Mouse (Mus musculus): Measurements from ENCODE around the gene Defb11.
"Not testable (repeated sequence)": the region's sequence is repeated elsewhere in the genome, so short reads cannot be mapped to it uniquely, and the experiment has no call there.

The Defb11 gene

DNA sequence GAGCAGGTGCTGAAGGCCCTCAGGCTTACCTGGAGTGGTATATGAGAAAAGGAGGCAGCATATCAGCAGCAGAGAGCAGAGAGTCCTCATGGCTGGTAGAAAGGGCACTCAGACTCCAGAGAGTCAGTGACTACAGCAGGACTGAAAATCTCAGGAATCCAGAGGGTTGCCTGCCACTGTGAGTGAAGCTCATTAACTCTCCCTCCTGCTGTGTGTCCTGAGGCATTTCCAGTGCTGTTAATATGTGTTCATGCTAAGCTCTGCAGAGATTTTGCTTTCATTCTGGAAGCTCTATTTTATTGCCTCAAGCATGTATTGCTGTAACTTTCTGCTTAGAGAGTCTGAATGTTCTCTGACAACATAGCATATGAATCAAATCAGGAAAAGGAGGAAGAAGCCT lies at the start of gene Defb11:
Defb11 (minus strand) TSS at position 123 of the 400 bp plus-strand sequence.
- in situ Hi-C loops (cut with MboI, MseI) = not testable (repeated sequence)

GRCm38 (mm10) chr8:21955321-21955720 lies 49.1 kb upstream of the Defb11 start:
- in situ Hi-C loops (cut with MboI, MseI) = no loop called here

DNA sequence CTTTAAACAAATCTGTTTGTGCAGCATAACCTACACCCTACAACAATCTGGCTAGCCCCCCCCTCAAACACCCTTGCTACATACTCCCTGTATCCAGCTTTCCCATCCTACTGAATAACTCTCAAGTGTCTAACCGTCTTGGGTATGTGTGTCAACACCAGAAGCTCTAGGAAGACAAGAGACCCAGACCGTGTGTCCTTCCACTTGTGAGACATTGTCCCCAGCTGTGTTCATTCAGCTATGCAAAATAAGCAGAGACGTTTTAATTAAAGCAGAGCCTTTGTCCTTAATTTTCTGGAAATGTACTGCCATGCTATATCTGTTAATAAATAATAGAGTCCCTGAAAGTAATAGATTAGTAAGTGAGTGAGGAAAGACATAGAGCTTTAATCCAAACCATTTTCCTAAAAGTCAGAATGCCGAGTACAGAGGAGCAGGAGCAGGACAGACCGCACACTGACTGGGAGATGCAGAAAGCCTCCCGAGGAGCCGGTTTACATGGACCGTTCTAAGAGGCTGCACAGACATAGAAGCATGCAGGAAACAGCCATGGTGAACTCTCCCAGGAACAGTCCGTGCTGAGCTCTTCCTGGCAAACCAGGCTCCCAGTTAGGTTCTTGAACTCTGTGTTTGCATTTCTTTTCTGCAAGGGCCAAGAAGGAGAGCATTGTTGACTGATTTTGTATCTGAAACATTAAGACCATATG lies 41.3 kb upstream of the Defb11 start:
- in situ Hi-C loops (cut with MboI, MseI) = no loop called here

DNA sequence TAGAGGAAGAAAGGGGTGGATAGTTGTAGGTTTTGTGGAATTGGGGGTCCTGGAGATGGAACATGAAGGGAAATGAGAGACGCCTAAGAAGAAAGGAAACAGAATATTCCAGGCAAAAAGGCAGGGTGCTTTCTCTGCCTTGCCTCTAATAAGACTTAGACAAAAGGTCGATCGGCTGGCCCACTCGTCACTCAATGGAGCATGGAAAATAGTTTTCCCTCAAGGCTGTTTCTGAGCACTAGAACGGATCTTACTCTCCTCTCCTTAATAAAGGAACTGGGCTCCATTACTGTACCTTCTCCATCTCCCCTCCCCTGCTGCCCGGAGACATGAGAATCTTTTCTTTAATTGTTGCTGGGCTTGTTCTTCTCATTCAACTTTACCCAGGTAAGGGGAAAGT lies 40.2 kb upstream of the Defb11 start, which contains the start of gene Defb13:
Defb13 (plus strand) TSS at position 301 of the 400 bp plus-strand sequence.
- in situ Hi-C loops (cut with MboI, MseI) = no loop called here

- in situ Hi-C loops (cut with MboI, MseI) = not testable (repeated sequence)
Measured at GRCm38 (mm10) chr8:21938052-21938451, 31.8 kb upstream of the Defb11 start, which contains the start of gene Defb35. Defb35 (plus strand) TSS chr8:21938352.

GRCm38 (mm10) chr8:21932610-21933009 lies 26.4 kb upstream of the Defb11 start, which contains the start of gene Defb15:
Defb15 (minus strand) TSS chr8:21932710.
- in situ Hi-C loops (cut with MboI, MseI) = no loop called here

- in situ Hi-C loops (cut with MboI, MseI) = not testable (repeated sequence)
Measured at GRCm38 (mm10) chr8:21930754-21931153, 24.5 kb upstream of the Defb11 start.

DNA sequence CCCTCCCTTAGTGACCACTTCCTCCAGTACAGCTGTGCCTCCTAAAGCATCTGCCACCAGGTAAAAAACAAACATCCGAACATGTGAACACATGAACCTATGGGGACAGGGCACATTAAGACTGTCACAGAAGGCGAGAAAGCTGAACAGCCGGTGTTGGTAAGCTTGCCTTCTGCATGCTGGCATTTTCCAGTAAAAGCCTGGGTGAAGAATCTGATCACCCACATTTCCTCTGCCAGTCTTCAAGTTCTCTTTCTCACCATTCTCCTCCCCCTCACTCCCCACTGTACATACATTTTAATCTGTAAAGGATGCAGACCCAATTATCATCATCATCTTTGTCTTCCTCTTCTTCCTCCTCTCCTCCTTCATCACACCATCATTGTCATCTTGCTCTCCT lies 9.4 kb upstream of the Defb11 start:
- in situ Hi-C loops (cut with MboI, MseI) = no loop called here

DNA sequence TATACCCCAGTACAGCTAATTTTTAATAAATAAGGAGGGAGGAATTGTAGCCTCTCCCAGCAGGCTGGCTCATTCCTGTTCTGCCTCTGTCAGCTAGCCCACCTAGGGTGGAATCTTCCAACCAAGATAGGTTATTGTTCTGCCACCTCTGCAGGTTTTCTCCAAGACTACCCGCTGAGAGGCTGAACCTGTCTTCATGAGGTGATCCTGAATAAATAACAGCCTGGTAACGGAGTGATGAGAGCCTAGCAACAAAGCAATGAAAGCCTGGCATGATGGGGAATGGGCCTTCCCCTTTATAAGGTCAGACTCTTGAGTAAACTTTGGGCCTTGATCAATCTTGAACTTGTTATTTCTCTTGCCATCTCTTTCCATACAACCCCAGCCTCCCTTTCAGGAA lies 6.3 kb upstream of the Defb11 start:
- in situ Hi-C loops (cut with MboI, MseI) = no loop called here

- in situ Hi-C loops (cut with MboI, MseI) = no loop called here
Measured at GRCm38 (mm10) chr8:21911931-21912330, 5.7 kb upstream of the Defb11 start.

DNA sequence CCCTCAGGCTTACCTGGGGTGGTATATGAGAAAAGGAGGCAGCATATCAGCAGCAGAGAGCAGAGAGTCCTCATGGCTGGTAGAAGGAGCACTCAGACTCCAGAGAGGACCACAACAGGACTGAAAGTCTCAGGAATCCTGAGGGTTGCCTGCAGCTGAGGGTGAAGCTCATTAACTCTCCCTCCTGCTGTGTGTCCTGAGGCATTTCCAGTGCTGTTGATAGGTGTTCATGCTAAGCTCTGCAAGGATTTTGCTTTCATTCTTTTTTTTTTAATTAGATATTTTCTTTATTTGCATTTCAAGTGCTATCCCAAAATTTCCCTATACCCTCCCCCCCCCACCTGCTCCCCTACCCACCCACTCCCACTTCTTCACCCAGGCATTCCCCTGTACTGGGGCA lies 20.9 kb downstream of the Defb11 start, which contains the start of gene Defb9:
Defb9 (minus strand) TSS at position 101 of the 400 bp plus-strand sequence.
- in situ Hi-C loops (cut with MboI, MseI) = not testable (repeated sequence)

DNA sequence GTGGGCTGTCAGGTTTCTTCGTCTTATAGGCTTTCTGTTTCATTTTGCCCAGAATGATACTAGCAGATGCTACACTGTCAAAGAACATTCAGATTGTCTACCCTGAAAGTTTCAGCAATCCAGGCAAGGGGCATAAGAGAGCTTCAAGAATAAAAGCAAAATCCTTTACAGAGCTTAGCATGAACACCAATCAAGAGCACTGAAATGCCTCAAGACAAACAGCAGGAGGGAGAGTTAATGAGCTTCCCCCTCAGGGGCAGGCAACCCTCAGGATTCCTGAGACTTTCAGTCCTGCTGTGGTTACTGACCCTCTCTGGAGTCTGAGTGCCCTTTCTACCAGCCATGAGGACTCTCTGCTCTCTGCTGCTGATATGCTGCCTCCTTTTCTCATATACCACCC lies 47.6 kb downstream of the Defb11 start, which contains the start of gene Defb10:
Defb10 (plus strand) TSS at position 316 of the 400 bp plus-strand sequence.
- in situ Hi-C loops (cut with MboI, MseI) = not testable (repeated sequence)
